Mouse (Mus musculus) brain, embryonic 14.5 days (tissue): ENCODE results near the gene Gm45713.
"Not testable (repeated sequence)": the region's sequence is repeated elsewhere in the genome, so short reads cannot be mapped to it uniquely, and the experiment has no call there.

Source experiments
- CTCF ChIP-seq: fragments of 200-500 bp; IDR thresholded peaks from 2 replicates; pipeline ENCODE4 v1.5.1; 2012; ENCODE audit warnings: inconsistent platforms, mild to moderate bottlenecking, moderate library complexity, borderline replicate concordance; ENCODE audit not compliant: insufficient read depth, insufficient read length; ENCODE audit errors: extremely low read depth
- POLR2A ChIP-seq: fragments of 200-500 bp; IDR thresholded peaks from 2 replicates; pipeline ENCODE4 v1.6.1; 2012; ENCODE audit warnings: mild to moderate bottlenecking, inconsistent platforms, borderline replicate concordance; ENCODE audit not compliant: poor library complexity, insufficient read depth, insufficient read length, severe bottlenecking; ENCODE audit errors: extremely low read depth

DNA sequence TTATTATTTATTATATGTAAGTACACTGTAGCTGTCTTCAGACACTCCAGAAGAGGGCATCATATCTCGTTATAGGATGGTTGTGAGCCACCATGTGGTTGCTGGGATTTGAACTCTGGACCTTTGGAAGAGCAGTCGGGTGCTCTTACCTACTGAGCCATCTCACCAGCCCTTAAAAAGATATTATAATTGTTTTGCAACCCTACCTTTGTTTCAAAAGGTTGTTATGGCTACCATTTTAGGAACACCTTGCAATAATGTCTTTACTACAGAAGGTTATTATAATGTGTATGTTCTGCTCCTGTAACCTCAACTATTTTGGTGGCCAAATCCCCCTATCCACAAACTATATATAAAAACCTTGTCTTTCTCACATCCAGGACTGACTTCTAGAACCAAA lies 17.0 kb upstream of the Gm45713 start:
- not testable (repeated sequence) for TF ChIP-seq POLR2A, CTCF
